Mouse (Mus musculus): ENCODE results near the gene Hist1h3g. TPM values are rescaled to one million over a fixed set of nuclear protein-coding genes. Genes with fewer than 3 reads are reported as not detected.

The Hist1h3g gene
- polyA plus RNA-seq, 1 experiment from 2014 or later, result 6.9 TPM

- peaks cover 19% of the 10 kb centered on the region for H3K4me1 ChIP-seq
- ATAC-seq (replicated peaks; ENCODE audit: low FRiP score), result no peak
- H3K4me3 ChIP-seq (replicated peaks), result peak overlapping the region; percentile 51
- peak overlapping the region; percentile 92 for H3K27ac ChIP-seq
- H3K4me2 ChIP-seq, result peak overlapping the region; percentile 68
- H3K27me3 ChIP-seq, result no peaks in the 10 kb centered on the region
- H3K9ac ChIP-seq, result peak overlapping the region; percentile 67
- H3K36me3 ChIP-seq, result no peaks in the 10 kb centered on the region
- H3K9me3 ChIP-seq (replicated peaks), result no peaks in the 10 kb centered on the region
- WGBS, result 7% methylated on average over 7 of the region's 7 CpGs
Observed at GRCm38 (mm10) chr13:23576351-23576881, 41.2 kb downstream of the Hist1h3g start.

DNA sequence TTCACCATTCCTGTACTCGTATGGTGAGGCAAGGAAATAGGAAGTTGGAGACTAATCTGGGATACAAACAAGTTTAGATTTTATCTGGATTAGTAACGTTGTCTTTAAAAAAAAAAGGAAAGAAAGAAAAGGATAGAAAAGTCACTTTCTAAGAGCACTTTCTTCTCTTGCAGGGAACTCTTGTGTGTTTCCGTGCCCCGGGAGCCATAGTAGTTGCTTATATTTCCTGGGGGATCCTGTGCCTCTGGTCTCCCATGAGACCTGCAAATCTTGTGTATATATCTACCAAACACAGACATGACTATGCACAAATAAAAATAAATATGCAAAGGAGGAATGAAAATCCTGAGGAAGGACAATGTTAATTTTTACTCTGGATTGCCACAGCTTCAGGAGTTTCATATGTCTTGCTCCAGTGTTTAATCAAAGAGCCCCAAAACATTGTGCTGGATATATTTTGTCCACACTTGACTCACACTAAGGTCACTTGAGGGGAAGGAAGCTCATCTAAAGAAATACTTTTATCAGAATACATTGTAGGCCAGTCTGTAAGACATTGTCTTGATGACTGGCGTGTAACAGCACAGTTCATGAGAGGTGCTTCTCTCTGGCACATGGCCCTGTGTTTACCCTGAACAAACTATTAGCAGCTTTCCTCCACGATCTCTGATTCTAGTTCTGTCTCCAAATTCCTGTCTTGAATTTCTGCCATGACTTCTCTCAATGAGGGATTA, 41.9 kb downstream of the Hist1h3g start:
- Histone ChIP-seq H3K4me1 (peaks cover 22% of the 10 kb centered on the region), H3K9me3 (replicated peaks) (no peaks in the 10 kb centered on the region), H3K4me3 (replicated peaks) (peak overlapping the region; percentile 51), H3K27ac (peak overlapping the region; percentile 92), H3K36me3 (no peaks in the 10 kb centered on the region), H3K27me3 (no peaks in the 10 kb centered on the region), H3K4me2 (peak overlapping the region; percentile 68), H3K9ac (peak overlapping the region; percentile 67)
- no peak for ATAC-seq (replicated peaks; ENCODE audit: low FRiP score)
- WGBS, result 42% methylated on average over 6 of the region's 6 CpGs

DNA sequence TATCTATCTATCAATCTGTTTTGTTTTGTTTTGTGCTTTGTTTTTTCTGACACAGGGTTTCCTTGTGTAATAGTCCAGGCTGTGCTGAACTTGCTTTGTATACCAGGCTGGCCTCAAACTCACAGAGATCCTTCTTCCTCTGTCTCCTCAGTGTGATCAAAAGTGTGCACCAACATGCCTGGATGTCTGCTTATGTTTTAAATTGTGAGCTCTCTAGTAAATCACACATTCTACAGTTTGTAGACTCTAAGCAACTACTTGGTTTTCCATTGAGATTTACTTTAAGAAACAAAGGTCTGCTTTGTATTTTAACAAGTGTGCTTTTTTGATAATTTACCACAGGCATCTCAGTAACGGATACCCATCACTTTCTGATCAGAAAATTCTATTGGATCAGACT, 42.6 kb downstream of the Hist1h3g start:
- Histone ChIP-seq H3K27me3 (no peaks in the 10 kb centered on the region), H3K27ac (no peak overlapping the region), H3K9me3 (replicated peaks) (no peaks in the 10 kb centered on the region), H3K9ac (no peak overlapping the region), H3K36me3 (no peaks in the 10 kb centered on the region), H3K4me2 (no peak overlapping the region), H3K4me3 (replicated peaks) (no peak overlapping the region), H3K4me1 (peaks cover 25% of the 10 kb centered on the region)
- 94% methylated on average over 1 of the region's 1 CpGs for WGBS
- no peak for ATAC-seq (replicated peaks; ENCODE audit: low FRiP score)

DNA sequence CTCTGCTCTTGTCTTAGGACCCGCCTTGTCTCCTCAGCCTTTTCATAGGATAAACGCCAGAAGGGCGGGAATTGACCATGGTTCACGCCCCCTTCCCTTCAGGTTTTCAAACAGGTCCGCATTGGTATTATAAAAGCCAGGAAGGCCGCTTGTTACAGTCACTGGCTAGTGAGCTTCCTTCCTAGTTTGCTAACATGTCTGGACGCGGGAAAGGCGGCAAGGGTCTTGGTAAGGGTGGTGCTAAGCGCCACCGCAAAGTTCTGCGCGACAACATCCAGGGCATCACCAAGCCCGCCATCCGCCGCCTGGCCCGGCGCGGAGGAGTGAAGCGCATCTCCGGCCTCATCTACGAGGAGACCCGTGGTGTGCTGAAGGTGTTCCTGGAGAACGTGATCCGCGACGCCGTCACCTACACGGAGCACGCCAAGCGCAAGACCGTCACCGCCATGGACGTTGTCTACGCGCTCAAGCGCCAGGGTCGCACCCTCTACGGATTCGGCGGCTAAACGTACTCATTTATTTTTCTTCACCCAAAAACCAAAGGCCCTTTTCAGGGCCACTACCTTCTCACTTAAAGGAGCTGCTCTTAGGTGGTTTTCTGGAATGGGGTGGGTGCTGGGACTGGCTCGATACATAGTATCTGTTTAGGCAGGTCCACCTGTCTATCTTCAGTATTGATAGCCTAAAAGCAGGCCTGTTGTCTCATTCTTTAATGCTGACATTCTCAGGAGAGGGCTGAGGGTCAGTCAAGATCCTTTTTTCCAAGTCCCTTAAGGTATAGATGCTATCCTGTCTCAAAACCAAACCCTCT, 46.4 kb downstream of the Hist1h3g start, which contains the start of gene Hist1h4d:
Hist1h4d (plus strand) TSS at position 191 of the 811 bp plus-strand sequence.
- Histone ChIP-seq H3K9ac (peak within 1 kb of the TSS; percentile 73), H3K4me2 (peak within 1 kb of the TSS; percentile 63), H3K4me3 (replicated peaks) (peak within 1 kb of the TSS; percentile 48), H3K9me3 (replicated peaks) (no peaks in the 10 kb centered on the region), H3K27me3 (no peaks in the 10 kb centered on the region), H3K36me3 (no peaks in the 10 kb centered on the region), H3K27ac (peak within 1 kb of the TSS; percentile 98), H3K4me1 (peaks cover 36% of the 10 kb centered on the region)
- peak; percentile 93 for ATAC-seq (replicated peaks; ENCODE audit: low FRiP score)
- under 1% methylated on average over 43 of the region's 43 CpGs for WGBS

- 7% methylated on average over 6 of the region's 6 CpGs for WGBS
- no peaks in the 10 kb centered on the region for H3K36me3 ChIP-seq
Observed at GRCm38 (mm10) chr13:23582219-23583056, 47.2 kb downstream of the Hist1h3g start.

DNA sequence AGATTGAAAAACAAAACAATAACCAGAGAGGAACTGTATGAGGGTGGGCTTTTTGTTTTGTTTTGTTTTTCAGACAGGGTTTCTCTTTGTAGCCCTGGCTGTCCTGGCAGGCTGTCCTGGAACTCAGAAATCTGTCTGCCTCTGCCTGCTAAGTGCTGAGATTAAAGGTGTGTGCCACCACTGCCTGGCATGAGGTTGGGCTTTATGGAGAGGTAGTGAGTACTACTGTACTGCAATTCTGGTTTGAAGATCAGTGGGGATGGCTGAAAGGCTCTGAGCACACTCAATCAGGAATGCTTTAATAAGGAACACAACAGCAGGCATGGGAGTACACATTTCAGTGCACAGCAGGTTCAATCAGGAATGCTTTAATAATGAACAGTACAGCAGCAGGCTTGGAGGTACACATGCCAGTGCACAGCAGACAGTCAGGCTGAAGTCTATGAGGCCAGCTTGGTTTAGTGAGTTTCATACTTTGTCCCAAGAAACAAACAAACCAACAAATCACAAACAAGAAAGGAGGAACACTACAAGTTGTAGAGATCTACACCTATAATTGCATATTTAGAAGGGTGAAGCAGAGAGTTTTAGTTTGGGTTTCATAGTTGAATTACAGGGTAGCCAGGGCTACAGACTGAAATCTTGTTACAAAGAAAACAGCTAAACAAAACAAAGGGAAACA, 48.3 kb downstream of the Hist1h3g start:
- no peaks in the 10 kb centered on the region for H3K36me3 ChIP-seq
- H3K9ac ChIP-seq, result peak overlapping the region; percentile 5; the same call in 1 of the 2 replicates
- peak overlapping the region; percentile 98 for H3K27ac ChIP-seq
- no peaks in the 10 kb centered on the region for H3K9me3 ChIP-seq (replicated peaks)
- H3K4me3 ChIP-seq (replicated peaks), result peak overlapping the region; percentile 8; the same call in 1 of the 2 replicates
- no peaks in the 10 kb centered on the region for H3K27me3 ChIP-seq
- H3K4me2 ChIP-seq, result peak overlapping the region; percentile 63
- peaks cover 32% of the 10 kb centered on the region for H3K4me1 ChIP-seq
- no peak for ATAC-seq (replicated peaks; ENCODE audit: low FRiP score)

More at GRCm38 (mm10) chr13:23582219-23583056, 47.2 kb downstream of the Hist1h3g start:
- no peak for ATAC-seq (replicated peaks; ENCODE audit: low FRiP score)
- peak overlapping the region; percentile 98 for H3K27ac ChIP-seq
- peak overlapping the region; percentile 63 for H3K4me2 ChIP-seq
- peaks cover 32% of the 10 kb centered on the region for H3K4me1 ChIP-seq
- H3K9ac ChIP-seq, result peak overlapping the region; percentile 73
- no peaks in the 10 kb centered on the region for H3K27me3 ChIP-seq
- no peaks in the 10 kb centered on the region for H3K9me3 ChIP-seq (replicated peaks)
- H3K4me3 ChIP-seq (replicated peaks), result peak overlapping the region; percentile 48

- peaks cover 32% of the 10 kb centered on the region for H3K4me1 ChIP-seq
- H3K27ac ChIP-seq, result peak overlapping the region; percentile 98
- no peaks in the 10 kb centered on the region for H3K36me3 ChIP-seq
- peak overlapping the region; percentile 57 for H3K9ac ChIP-seq
- ATAC-seq (replicated peaks; ENCODE audit: low FRiP score), result no peak
- no peaks in the 10 kb centered on the region for H3K9me3 ChIP-seq (replicated peaks)
- H3K4me2 ChIP-seq, result peak overlapping the region; percentile 59
- no peaks in the 10 kb centered on the region for H3K27me3 ChIP-seq
- H3K4me3 ChIP-seq (replicated peaks), result peak overlapping the region; percentile 49
Observed at GRCm38 (mm10) chr13:23584331-23584730, 49.1 kb downstream of the Hist1h3g start.

- no peak for ATAC-seq (replicated peaks; ENCODE audit: low FRiP score)
Observed at GRCm38 (mm10) chr13:23585029-23585441, 49.8 kb downstream of the Hist1h3g start.

More at GRCm38 (mm10) chr13:23585029-23585441, 49.8 kb downstream of the Hist1h3g start:
- Histone ChIP-seq H3K36me3 (no peaks in the 10 kb centered on the region), H3K27ac (peak overlapping the region; percentile 98), H3K4me1 (peaks cover 32% of the 10 kb centered on the region), H3K4me2 (peak overlapping the region; percentile 59), H3K4me3 (replicated peaks) (peak overlapping the region; percentile 49), H3K9me3 (replicated peaks) (no peaks in the 10 kb centered on the region), H3K27me3 (no peaks in the 10 kb centered on the region), H3K9ac (peak overlapping the region; percentile 57)
- under 1% methylated on average over 21 of the region's 21 CpGs for WGBS

Small RNAs within 50 kb of the gene (microRNA-seq; reads per million reads assigned to microRNA genes)
- gene Gm44297, result not detected
- not detected for gene Gm44359
- gene Gm44394, result not detected
- 1.2 reads per million for gene n-TStga1

Other genes with a start within 250 kb of the Hist1h3g start
- gene Zfp322a, start 166.2 kb upstream of the Hist1h3g start, polyA plus RNA-seq (2015; fragmentation: Nextera tagmentation; extraction: Ambion mirVana), result 48.8 and 48.9 TPM in 2 replicates
- 13.5 and 13.7 TPM in 2 replicates for gene Abt1, start 111.6 kb upstream of the Hist1h3g start, polyA plus RNA-seq (2015; fragmentation: Nextera tagmentation; extraction: Ambion mirVana)
- 0.08 and 0.12 TPM in 2 replicates for gene Btn1a1, start 69.5 kb upstream of the Hist1h3g start, polyA plus RNA-seq (2015; fragmentation: Nextera tagmentation; extraction: Ambion mirVana)
- 0.55 and 0.71 TPM in 2 replicates for gene Btn2a2, start 46.6 kb upstream of the Hist1h3g start, polyA plus RNA-seq (2015; fragmentation: Nextera tagmentation; extraction: Ambion mirVana)
- gene Hist1h4h, start 4.4 kb upstream of the Hist1h3g start, polyA plus RNA-seq (2015; fragmentation: Nextera tagmentation; extraction: Ambion mirVana), result 7.5 and 7.8 TPM in 2 replicates
- 3.3 and 7.3 TPM in 2 replicates for gene Hist1h2af, start 1.5 kb upstream of the Hist1h3g start, polyA plus RNA-seq (2015; fragmentation: Nextera tagmentation; extraction: Ambion mirVana)
- 0.91 and 1.1 TPM in 2 replicates for gene Hist1h2bh, start 8.0 kb downstream of the Hist1h3g start, polyA plus RNA-seq (2015; fragmentation: Nextera tagmentation; extraction: Ambion mirVana)
- 0.86 and 1.3 TPM in 2 replicates for gene Hist1h3f, start 8.6 kb downstream of the Hist1h3g start, polyA plus RNA-seq (2015; fragmentation: Nextera tagmentation; extraction: Ambion mirVana)
- 0.96 and 1.3 TPM in 2 replicates for gene Hist1h4f, start 16.2 kb downstream of the Hist1h3g start, polyA plus RNA-seq (2015; fragmentation: Nextera tagmentation; extraction: Ambion mirVana)
- 0.66 and 0.67 TPM in 2 replicates for gene Hist1h1d, start 17.8 kb downstream of the Hist1h3g start, polyA plus RNA-seq (2015; fragmentation: Nextera tagmentation; extraction: Ambion mirVana)
- gene Hist1h3e, start 26.9 kb downstream of the Hist1h3g start, polyA plus RNA-seq (2015; fragmentation: Nextera tagmentation; extraction: Ambion mirVana), result 6.5 and 6.7 TPM in 2 replicates
- gene Hist1h2ae, start 35.8 kb downstream of the Hist1h3g start, polyA plus RNA-seq (2015; fragmentation: Nextera tagmentation; extraction: Ambion mirVana), result 84.7 and 118 TPM in 2 replicates
- 10.6 and 10.9 TPM in 2 replicates for gene Hist1h2bg, start 36.0 kb downstream of the Hist1h3g start, polyA plus RNA-seq (2015; fragmentation: Nextera tagmentation; extraction: Ambion mirVana)
- gene Hist1h2bf, start 38.8 kb downstream of the Hist1h3g start, polyA plus RNA-seq (2015; fragmentation: Nextera tagmentation; extraction: Ambion mirVana), result 6.0 and 6.9 TPM in 2 replicates
- 3.6 TPM in 2 replicates for gene Hist1h2ad, start 39.0 kb downstream of the Hist1h3g start, polyA plus RNA-seq (2015; fragmentation: Nextera tagmentation; extraction: Ambion mirVana)
- gene Hist1h3d, start 40.3 kb downstream of the Hist1h3g start, polyA plus RNA-seq (2015; fragmentation: Nextera tagmentation; extraction: Ambion mirVana), result 6.5 and 7.5 TPM in 2 replicates
- gene Hist1h4d, start 46.2 kb downstream of the Hist1h3g start, polyA plus RNA-seq (2015; fragmentation: Nextera tagmentation; extraction: Ambion mirVana), result 123 and 142 TPM in 2 replicates
- gene Hist1h2be, start 85.7 kb downstream of the Hist1h3g start, polyA plus RNA-seq (2015; fragmentation: Nextera tagmentation; extraction: Ambion mirVana), result 3.1 and 3.7 TPM in 2 replicates
- 19.7 and 21.1 TPM in 2 replicates for gene Hist1h1e, start 87.1 kb downstream of the Hist1h3g start, polyA plus RNA-seq (2015; fragmentation: Nextera tagmentation; extraction: Ambion mirVana)
- gene Hist1h2ac, start 148.5 kb downstream of the Hist1h3g start, polyA plus RNA-seq (2015; fragmentation: Nextera tagmentation; extraction: Ambion mirVana), result 1.3 and 1.5 TPM in 2 replicates
- gene Hist1h2bc, start 148.8 kb downstream of the Hist1h3g start, polyA plus RNA-seq (2015; fragmentation: Nextera tagmentation; extraction: Ambion mirVana), result 65.3 and 71.8 TPM in 2 replicates
- gene Hist1h1t, start 160.4 kb downstream of the Hist1h3g start, polyA plus RNA-seq (2015; fragmentation: Nextera tagmentation; extraction: Ambion mirVana), result 0.31 TPM in 1 of 2 replicates, not detected in the other
- gene Hist1h4c, start 163.0 kb downstream of the Hist1h3g start, polyA plus RNA-seq (2015; fragmentation: Nextera tagmentation; extraction: Ambion mirVana), result 7.5 and 8.5 TPM in 2 replicates
- gene Hfe, start 175.4 kb downstream of the Hist1h3g start, polyA plus RNA-seq (2015; fragmentation: Nextera tagmentation; extraction: Ambion mirVana), result 6.4 and 7.7 TPM in 2 replicates
- 24.1 and 27.2 TPM in 2 replicates for gene Hist1h1c, start 203.4 kb downstream of the Hist1h3g start, polyA plus RNA-seq (2015; fragmentation: Nextera tagmentation; extraction: Ambion mirVana)
- gene Hist1h3c, start 210.2 kb downstream of the Hist1h3g start, polyA plus RNA-seq (2015; fragmentation: Nextera tagmentation; extraction: Ambion mirVana), result 12.6 and 13.5 TPM in 2 replicates
- gene Hist1h2bb, start 211.3 kb downstream of the Hist1h3g start, polyA plus RNA-seq (2015; fragmentation: Nextera tagmentation; extraction: Ambion mirVana), result 3.8 and 4.5 TPM in 2 replicates
- gene Hist1h2ab, start 215.7 kb downstream of the Hist1h3g start, polyA plus RNA-seq (2015; fragmentation: Nextera tagmentation; extraction: Ambion mirVana), result 39.2 and 44.8 TPM in 2 replicates
- gene Hist1h3b, start 216.8 kb downstream of the Hist1h3g start, polyA plus RNA-seq (2015; fragmentation: Nextera tagmentation; extraction: Ambion mirVana), result 10.8 and 11.3 TPM in 2 replicates
- gene Hist1h4b, start 221.6 kb downstream of the Hist1h3g start, polyA plus RNA-seq (2015; fragmentation: Nextera tagmentation; extraction: Ambion mirVana), result 5.4 and 6.4 TPM in 2 replicates
- 0.35 TPM in 1 of 2 replicates, not detected in the other for gene Hist1h4a, start 225.8 kb downstream of the Hist1h3g start, polyA plus RNA-seq (2015; fragmentation: Nextera tagmentation; extraction: Ambion mirVana)
- 8.0 and 9.4 TPM in 2 replicates for gene Hist1h3a, start 227.0 kb downstream of the Hist1h3g start, polyA plus RNA-seq (2015; fragmentation: Nextera tagmentation; extraction: Ambion mirVana)
- 2.3 and 3.1 TPM in 2 replicates for gene Hist1h1a, start 228.2 kb downstream of the Hist1h3g start, polyA plus RNA-seq (2015; fragmentation: Nextera tagmentation; extraction: Ambion mirVana)
- gene Trim38, start 234.5 kb downstream of the Hist1h3g start, polyA plus RNA-seq (2015; fragmentation: Nextera tagmentation; extraction: Ambion mirVana), result not detected in 2 replicates